Mouse (Mus musculus): ENCODE data around the gene Chst12.
"Not testable (repeated sequence)": the region's sequence is repeated elsewhere in the genome, so short reads cannot be mapped to it uniquely, and the experiment has no call there.

Chst12 gene

DNA sequence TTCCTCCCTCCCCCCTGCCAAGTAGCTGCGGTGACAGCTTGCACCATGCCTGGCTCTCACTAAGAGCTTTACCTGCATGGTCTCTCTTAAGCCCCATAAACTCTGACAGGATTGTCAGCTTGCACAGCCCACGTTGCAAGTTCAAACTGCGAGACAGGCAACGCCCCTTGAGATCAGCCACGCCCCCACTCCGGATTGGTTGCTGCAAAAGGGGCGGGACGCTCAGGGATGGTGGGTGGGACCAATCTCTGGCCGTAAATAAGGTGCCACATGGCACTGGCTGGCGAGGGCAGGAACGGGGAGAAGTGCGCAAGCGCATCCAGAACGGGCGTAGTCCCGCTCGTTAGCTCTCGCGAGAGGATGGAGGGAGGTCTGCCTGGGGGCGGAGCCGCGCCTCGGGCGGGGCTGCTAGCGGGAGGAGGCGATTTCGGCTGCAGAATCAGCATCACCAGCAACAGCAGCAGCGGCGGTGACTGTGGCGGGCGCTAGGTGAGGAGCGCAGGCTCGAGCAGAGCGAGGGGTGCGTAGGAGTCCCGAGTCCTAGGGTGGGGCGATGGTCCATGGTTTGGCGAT lies at the start of gene Chst12:
Chst12 (plus strand) TSS at position 343 of the 573 bp plus-strand sequence.
- peak; percentile 98 to 99 for DNase-seq

- DNase-seq, result no peak
Observed at GRCm38 (mm10) chr5:140461476-140461875, 43.9 kb upstream of the Chst12 start.

DNA sequence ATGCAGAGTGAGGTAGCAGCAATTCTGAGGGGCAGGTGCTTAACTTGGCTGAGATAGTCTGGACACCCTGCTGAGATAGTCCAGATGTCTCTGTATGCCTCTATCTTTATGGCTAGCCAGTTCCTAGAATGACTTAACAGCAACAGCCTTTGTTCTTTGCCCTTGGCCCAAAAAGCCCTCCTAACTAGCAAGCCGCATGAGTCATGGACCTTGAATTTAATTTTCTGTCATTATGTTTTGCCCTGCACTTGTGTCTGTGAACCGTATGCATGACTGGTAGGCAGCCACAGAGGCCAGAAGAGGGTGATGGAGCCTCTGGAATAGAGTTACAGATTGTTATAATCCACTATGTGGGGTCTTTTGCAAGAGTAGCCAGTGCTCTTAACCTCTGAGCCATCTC lies 42.2 kb upstream of the Chst12 start:
- DNase-seq, result not testable (repeated sequence)

DNA sequence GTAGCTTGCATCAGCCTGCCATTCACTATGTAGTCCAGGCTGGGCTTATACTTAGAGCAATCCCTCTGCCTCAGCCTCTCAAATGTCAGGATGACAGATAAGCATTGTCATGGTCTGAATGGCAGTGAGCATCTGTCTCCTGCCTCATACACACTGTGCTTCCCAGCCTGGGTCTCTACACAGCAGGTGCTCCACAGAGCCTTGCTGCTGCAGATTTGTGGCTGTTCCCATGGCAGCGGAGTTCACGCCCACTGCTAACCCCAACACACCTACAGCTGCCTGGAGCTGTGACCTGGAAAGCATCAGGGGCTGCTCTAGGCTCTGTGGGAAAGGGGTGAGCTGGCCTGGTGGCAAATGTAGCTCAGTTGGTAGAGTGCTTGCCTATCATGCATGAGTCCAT lies 40.4 kb upstream of the Chst12 start:
- no peak for DNase-seq

DNA sequence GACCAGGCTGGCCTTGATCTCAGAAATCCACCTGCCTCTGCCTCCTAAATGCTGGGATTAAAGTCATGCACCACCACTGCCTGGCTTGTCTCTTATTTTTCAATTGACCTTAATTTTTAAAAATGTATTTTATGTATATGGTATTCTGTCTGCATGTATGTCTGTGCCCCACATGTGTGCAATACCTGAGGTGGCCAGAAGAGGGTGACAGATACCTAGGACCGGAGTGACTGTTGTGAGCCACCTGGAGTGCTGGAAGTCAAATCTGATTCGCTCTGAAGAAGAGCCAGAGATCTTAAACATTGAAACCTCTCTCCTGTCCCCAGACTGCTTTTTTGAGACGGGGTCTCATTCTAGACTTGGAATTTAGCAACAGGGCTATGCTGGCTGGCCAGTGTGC lies 33.0 kb upstream of the Chst12 start:
- DNase-seq, result no peak

GRCm38 (mm10) chr5:140481458-140481857 lies 23.9 kb upstream of the Chst12 start:
- no peak for DNase-seq

DNA sequence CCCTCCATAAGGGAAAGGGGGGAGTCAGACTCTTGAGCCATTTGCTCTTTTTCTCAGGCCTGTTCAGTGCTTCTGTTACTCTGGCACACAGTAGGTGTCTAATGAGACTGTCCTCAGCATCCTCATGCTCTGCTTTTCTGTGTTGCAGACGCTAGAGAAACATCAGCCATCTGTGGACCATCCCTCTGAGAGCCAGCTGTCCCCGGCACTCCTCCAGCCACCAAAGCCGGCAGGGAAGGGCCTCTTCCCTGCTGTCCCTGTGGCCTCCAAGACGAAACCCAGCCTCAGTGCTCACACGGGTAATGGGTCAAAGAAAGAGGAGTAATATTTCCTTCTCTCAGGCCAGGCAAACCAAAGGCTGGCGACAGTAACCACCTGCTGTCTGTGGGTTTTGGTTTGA lies 14.2 kb upstream of the Chst12 start:
- DNase-seq, result no peak

GRCm38 (mm10) chr5:140492684-140493233 lies 12.6 kb upstream of the Chst12 start:
- no peak for DNase-seq

DNA sequence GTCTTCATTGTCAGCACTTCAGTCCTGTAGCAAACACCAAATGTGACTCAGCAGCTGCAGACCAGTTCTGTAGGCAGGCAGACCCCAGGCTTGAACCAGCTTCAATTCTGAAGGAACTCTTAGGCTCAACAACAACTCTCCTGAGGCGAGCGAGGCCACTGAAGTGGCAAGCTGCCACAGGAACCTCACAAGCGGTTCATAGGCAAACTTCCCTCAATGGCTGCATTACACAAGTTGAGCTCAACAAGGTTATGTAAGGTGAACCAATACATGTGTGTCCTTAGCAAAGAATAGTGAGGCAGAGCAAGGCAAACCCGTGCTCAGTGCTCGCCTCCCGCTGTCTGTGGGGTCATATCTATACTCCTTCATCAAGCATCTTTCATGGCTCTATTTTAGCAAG lies 7.2 kb upstream of the Chst12 start:
- no peak for DNase-seq

DNA sequence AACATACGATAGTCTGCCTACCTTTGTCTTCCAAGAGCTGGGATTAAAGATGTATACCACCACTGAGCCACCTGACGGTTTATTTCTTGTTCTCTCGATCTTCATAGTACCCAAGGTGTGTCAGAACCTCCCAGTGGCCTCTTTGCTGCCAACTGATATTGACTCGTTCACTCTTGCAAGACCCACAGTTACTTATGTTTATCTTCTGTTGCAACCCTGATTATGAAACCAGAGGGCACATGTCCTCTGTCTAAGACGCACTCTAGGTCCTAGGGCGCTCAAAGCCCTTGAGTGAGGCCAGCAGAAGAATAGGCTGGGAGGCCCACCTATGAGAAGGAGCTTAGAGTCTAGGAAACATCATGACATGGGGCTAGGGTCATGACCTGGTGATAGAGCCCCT lies 4.6 kb upstream of the Chst12 start:
- no peak for DNase-seq

GRCm38 (mm10) chr5:140501982-140502836 lies 3.1 kb upstream of the Chst12 start:
- no peak for DNase-seq

DNA sequence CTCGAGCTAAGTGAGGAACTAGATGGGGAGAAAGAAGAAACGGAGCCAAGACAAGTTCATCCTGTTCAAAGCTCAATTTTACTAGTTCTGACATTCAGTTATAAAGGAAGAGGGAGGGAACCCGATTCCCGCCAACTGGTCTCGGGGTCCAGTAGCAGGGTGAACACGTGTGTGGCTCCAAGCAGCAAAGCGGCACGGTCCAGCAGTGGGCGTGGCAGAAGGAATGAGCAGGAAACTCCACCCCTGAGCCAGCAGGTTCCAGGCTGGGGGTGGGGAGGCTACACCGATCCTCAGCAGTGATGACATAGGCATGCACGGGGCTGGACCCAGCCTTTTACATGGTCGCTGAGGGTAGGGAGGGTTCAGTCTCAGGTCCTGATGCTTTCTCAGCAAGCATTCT lies 2.4 kb upstream of the Chst12 start:
- peak in 1 of 2 experiments; percentile 29 for DNase-seq

DNA sequence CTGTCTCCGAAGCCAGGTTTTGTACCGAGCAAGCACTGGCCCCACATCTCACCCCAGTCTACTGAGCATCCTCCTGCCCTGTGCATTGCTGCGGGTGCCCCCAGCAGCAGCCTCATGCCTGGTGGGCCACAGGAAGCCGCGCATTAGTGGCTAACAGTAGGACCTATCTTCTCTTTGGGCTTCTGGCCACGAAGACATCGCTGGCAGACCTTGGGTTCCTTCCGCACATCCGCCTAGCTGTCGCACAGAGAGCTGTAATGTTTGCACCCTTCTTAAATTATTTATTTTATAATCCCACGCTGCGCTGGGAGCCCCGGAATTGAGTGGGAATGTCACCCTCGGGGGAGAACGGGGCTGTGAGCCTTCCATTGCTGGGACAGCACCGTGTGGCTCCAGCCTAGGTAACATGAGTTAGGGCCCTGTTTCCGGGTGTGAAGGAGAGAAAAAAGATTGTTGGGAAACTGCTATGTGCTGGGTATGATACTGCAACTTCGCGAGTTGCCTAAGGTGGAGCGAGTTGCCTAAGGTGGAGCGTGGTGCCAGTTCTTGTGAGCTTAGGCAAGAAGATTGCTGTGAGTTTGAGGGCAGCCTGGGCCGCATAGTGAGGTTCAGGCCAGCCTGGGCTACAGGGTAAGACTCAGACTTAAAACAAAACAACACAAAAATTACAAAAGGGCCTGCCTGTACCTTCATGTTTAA lies 895 bp downstream of the Chst12 start:
- DNase-seq, result no peak

- DNase-seq, result no peak
Observed at GRCm38 (mm10) chr5:140507466-140508208, 2.3 kb downstream of the Chst12 start.

GRCm38 (mm10) chr5:140508686-140509085 lies 3.3 kb downstream of the Chst12 start:
- no peak for DNase-seq

DNA sequence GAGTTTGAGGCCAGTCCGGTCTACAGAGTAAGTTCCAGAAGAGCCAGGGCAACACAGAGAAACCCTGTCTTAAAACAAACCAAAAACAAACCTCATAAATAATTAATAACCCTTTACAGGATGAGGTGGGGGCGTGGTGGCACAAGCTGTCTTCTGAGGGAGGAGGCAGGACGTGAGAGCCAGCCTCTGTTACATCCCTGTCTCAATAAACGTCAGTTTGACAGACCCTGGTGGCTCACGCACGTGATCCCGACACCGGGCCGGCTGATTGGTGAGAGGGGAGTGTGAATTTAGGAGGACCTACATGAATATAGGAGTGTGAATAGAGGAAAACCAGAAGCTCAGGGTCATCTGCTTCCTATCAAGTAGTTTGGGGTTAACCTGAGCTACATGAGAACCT lies 3.9 kb downstream of the Chst12 start:
- no peak for DNase-seq

GRCm38 (mm10) chr5:140510012-140511000 lies 5.0 kb downstream of the Chst12 start:
- no peak for DNase-seq

GRCm38 (mm10) chr5:140513921-140514320 lies 8.6 kb downstream of the Chst12 start:
- DNase-seq, result no peak

- no peak for DNase-seq
Observed at GRCm38 (mm10) chr5:140514799-140515486, 9.6 kb downstream of the Chst12 start.

- no peak for DNase-seq
Observed at GRCm38 (mm10) chr5:140517159-140517920, 12.0 kb downstream of the Chst12 start.

Data from cerebellum, postnatal 36 days (tissue).